Mouse (Mus musculus) heart, postnatal 0 days (tissue): ENCODE measurements around the gene Ccl1. TPM values are rescaled to one million over a fixed set of nuclear protein-coding genes. Genes with fewer than 3 reads are reported as not detected.

Experiments used
- ATAC-seq: fragments of 200-750 bp; cut with Nextera tagmentation; 2 replicates; pipeline ENCODE4 v1.8.0; 2017; ENCODE audit warnings: low read depth, moderate number of reproducible peaks, moderate library complexity; ENCODE audit not compliant: insufficient read depth
- DNase-seq: peaks from one replicate; pipeline ENCODE4 v3.0.0-alpha.2; 2016; ENCODE audit warnings: low spot score
- H3K27ac ChIP-seq: fragments of 300-500 bp; sonication (generic); 2 replicates; pipeline ENCODE4 v1.5.1; 2014; ENCODE audit warnings: low read depth, mild to moderate bottlenecking
- H3K27me3 ChIP-seq: fragments of 300-500 bp; sonication (generic); 2 replicates; pipeline ENCODE4 v1.6.1; 2014; ENCODE audit warnings: low read length, mixed read lengths; ENCODE audit not compliant: control insufficient read depth, insufficient read depth
- H3K36me3 ChIP-seq: fragments of 300-500 bp; sonication (generic); replicated peaks from 2 replicates; pipeline ENCODE4 v1.6.1; 2014; ENCODE audit warnings: low read length, mixed read lengths; ENCODE audit not compliant: control insufficient read depth, insufficient read depth
- H3K4me1 ChIP-seq: fragments of 300-500 bp; sonication (generic); 2 replicates; pipeline ENCODE4 v1.6.1; 2014; ENCODE audit warnings: antibody characterized with exemption; ENCODE audit not compliant: control insufficient read depth, insufficient read depth
- H3K4me2 ChIP-seq: fragments of 300-500 bp; sonication (generic); 2 replicates; pipeline ENCODE4 v1.6.1; 2014; ENCODE audit warnings: low read depth, mild to moderate bottlenecking, low read length, moderate library complexity
- H3K4me3 ChIP-seq: fragments of 300-500 bp; sonication (generic); 2 replicates; pipeline ENCODE4 v1.5.1; 2014; ENCODE audit warnings: low read depth, low read length
- H3K9ac ChIP-seq: fragments of 300-500 bp; sonication (generic); replicated peaks from 2 replicates; pipeline ENCODE4 v1.6.1; 2014; ENCODE audit warnings: low read depth, low read length, mixed read lengths
- H3K9me3 ChIP-seq: fragments of 300-500 bp; sonication (generic); replicated peaks from 2 replicates; pipeline ENCODE4 v1.6.1; 2016; ENCODE audit warnings: low read length; ENCODE audit not compliant: control insufficient read depth
- CTCF ChIP-seq: IDR thresholded peaks from 2 replicates; pipeline ENCODE4 v1.5.1; 2016; ENCODE audit warnings: antibody characterized with exemption, control low read depth, low read depth
- EP300 ChIP-seq: IDR thresholded peaks from 2 replicates; pipeline ENCODE4 v1.6.1; 2016; ENCODE audit warnings: antibody characterized with exemption, low read depth
- WGBS: fragments of 180-500 bp; shearing (Covaris S2); extraction: QIAGEN DNeasy Blood & Tissue Kit; methylation state at CpG from one replicate; pipeline ENCODE4 v1.1.7; 2014; 5-methylcytosine and 5-hydroxymethylcytosine counted together
- polyA plus RNA-seq: library from polyadenylated mRNA; unstranded; fragments of >200 nt; fragmentation: Nextera tagmentation; extraction: Ambion mirVana; gene quantifications from 2 replicates; pipeline ENCODE4 v1.2.1, GENCODE M21; 2015
- total RNA-seq: library from RNA; depleted of rRNA; stranded (reverse); fragments of >200 nt; gene quantifications from 2 replicates; pipeline ENCODE4 v1.2.3, GENCODE M21; 2014; ENCODE audit warnings: low replicate concordance

The Ccl1 gene
- total and polyA plus RNA-seq, 2 experiments from 2014 or later: not detected

DNA sequence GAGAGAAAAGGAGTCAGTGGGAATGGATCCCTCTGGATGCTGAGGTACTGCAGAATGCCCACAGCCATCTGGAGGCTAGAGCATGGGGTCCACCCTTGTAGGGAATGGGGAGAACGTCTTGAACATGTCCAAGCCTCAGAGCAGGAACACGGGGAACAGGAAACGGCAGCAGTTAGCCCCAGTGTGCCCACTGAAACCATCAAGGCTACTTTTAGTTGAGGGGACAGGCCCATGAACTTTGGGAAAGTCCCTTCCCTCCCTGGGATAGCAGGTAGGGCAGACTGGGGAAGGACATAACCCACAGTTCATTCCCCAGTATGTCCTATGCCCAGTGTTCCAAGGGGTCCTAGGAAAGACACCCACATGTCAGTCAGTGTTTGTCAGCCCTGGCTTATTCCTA lies 119.8 kb downstream of the Ccl1 start:
- Histone ChIP-seq H3K9me3 (no peaks in the 10 kb centered on the region), H3K27me3 (0 out of 2 replicates have a peak, but pooled peaks cover under 1% of the 10 kb centered on the region), H3K4me2 (no peak overlapping the region), H3K4me3 (no peak overlapping the region), H3K36me3 (no peaks in the 10 kb centered on the region), H3K4me1 (no peaks in the 10 kb centered on the region), H3K27ac (no peak overlapping the region), H3K9ac (no peak overlapping the region)
- DNase-seq (no peak), ATAC-seq (no peak)
- 71% methylated on average over 3 of the region's 3 CpGs for WGBS
- TF ChIP-seq EP300 (no peak), CTCF (no peak)

DNA sequence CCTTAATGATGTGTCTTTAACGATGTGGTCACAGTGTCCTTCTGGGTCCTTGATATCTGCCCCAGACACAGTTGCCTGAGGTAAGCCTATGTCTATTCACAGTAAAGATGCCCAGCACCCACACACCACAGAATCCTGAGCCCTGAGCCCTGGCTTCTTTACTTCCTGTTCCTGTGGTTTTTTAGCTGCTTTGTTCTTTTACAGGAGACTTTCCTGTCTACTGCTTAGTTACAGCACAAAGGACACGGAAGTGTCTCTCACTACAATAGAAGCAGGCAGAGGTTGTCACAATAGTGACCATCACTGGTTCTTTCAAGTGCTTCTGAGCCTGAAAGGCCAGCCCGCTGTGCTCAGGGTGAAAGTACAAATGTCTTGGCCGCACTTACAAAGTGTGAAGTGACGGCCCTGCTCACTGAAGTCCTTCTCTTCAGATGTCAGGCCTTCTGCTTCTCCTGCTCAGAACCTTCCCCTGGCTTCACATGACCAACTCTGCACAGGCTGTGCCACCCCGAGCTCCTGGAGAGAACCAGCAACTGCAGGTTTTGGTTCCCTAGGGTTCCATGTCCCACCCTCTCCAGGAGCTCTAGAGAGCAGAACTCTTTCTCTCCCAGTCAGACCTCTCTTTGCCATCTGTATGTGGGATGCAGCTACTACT lies 122.1 kb downstream of the Ccl1 start:
- DNase-seq: no peak
- WGBS: 46% methylated on average over 6 of the region's 6 CpGs
- Histone ChIP-seq H3K4me3 (no peak overlapping the region), H3K9ac (no peak overlapping the region), H3K9me3 (no peaks in the 10 kb centered on the region), H3K4me2 (no peak overlapping the region), H3K27ac (no peak overlapping the region), H3K4me1 (no peaks in the 10 kb centered on the region), H3K27me3 (0 out of 2 replicates have a peak, but pooled peaks cover 8% of the 10 kb centered on the region), H3K36me3 (no peaks in the 10 kb centered on the region)
- no peak for TF ChIP-seq CTCF
- no peak for TF ChIP-seq EP300
- no peak for ATAC-seq

DNA sequence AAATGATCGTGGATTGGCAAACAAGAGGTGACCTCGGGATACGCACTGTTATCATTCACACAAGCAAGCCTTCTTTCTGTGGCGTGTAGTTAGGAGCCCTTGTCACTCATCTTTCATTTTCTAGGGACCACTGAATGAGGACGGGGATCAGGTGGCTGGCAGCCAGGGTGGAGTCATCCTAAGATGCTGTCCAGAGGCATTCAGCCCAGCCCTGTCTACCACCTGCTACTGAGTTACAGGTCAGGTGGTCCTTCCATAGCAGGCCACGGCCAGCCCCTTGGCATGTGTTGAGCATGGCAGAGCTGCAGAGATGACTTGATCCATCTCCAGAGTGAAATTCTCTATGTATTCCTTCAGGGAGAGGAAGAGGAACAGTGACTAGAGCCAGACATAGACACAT lies 123.1 kb downstream of the Ccl1 start:
- no peak for TF ChIP-seq EP300
- no peak for TF ChIP-seq CTCF
- no peaks in the 10 kb centered on the region for H3K4me1 ChIP-seq
- H3K4me2 ChIP-seq: no peak overlapping the region
- no peak overlapping the region for H3K9ac ChIP-seq
- 81% methylated on average over 6 of the region's 6 CpGs for WGBS
- ATAC-seq (no peak), DNase-seq (no peak)
- H3K27ac ChIP-seq: no peak overlapping the region
- no peaks in the 10 kb centered on the region for H3K9me3 ChIP-seq
- H3K27me3 ChIP-seq: peaks cover 12% of the 10 kb centered on the region; the same call in 1 of the 2 replicates
- no peaks in the 10 kb centered on the region for H3K36me3 ChIP-seq
- H3K4me3 ChIP-seq: no peak overlapping the region

- no peak overlapping the region for H3K4me2 ChIP-seq
- no peak for ATAC-seq
- no peaks in the 10 kb centered on the region for H3K36me3 ChIP-seq
- TF ChIP-seq EP300 (no peak), CTCF (no peak)
- WGBS: 56% methylated on average over 8 of the region's 8 CpGs
- no peak for DNase-seq
- peaks cover 12% of the 10 kb centered on the region; the same call in 1 of the 2 replicates for H3K27me3 ChIP-seq
- no peaks in the 10 kb centered on the region for H3K4me1 ChIP-seq
- H3K27ac ChIP-seq: no peak overlapping the region
- H3K9ac ChIP-seq: no peak overlapping the region
- H3K4me3 ChIP-seq: no peak overlapping the region
- H3K9me3 ChIP-seq: no peaks in the 10 kb centered on the region
Measured at GRCm38 (mm10) chr11:82181331-82181730, 124.2 kb downstream of the Ccl1 start.

GRCm38 (mm10) chr11:82178161-82178560 lies 127.3 kb downstream of the Ccl1 start:
- WGBS: 61% methylated on average over 5 of the region's 5 CpGs
- no peak for ATAC-seq
- no peak for TF ChIP-seq EP300
- no peak for TF ChIP-seq CTCF

DNA sequence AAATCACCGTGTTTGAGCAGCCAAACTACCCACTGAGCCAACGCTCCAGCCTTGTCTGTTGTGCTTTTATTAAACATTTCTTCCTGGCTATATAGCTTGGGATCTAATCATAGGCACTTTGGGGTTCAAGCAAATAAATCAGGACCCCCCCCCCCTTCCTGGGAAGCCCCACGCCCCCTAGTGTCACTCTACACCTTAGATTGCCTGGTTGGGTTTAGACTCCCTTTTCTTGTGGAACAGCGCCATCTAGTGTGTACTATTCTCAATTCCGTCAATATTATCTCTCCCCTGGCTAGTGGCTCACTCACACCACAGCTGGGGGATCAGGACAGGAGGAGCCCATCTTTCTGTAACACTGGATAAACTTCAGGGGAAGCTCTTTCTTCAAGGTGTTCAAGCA lies 127.8 kb downstream of the Ccl1 start:
- H3K27me3 ChIP-seq: peaks cover 12% of the 10 kb centered on the region; the same call in 1 of the 2 replicates
- no peak overlapping the region for H3K4me2 ChIP-seq
- H3K36me3 ChIP-seq: no peaks in the 10 kb centered on the region
- H3K4me1 ChIP-seq: no peaks in the 10 kb centered on the region
- H3K9me3 ChIP-seq: no peaks in the 10 kb centered on the region
- no peak overlapping the region for H3K27ac ChIP-seq
- ATAC-seq (no peak), DNase-seq (peak; percentile 47)
- TF ChIP-seq CTCF (peak; percentile 83), EP300 (no peak)
- no peak overlapping the region for H3K9ac ChIP-seq
- no peak overlapping the region for H3K4me3 ChIP-seq
- 29% methylated on average over 5 of the region's 5 CpGs for WGBS

More at GRCm38 (mm10) chr11:82178161-82178560, 127.3 kb downstream of the Ccl1 start:
- Histone ChIP-seq H3K27ac (no peak overlapping the region), H3K27me3 (peaks cover 12% of the 10 kb centered on the region; the same call in 1 of the 2 replicates), H3K36me3 (no peaks in the 10 kb centered on the region), H3K4me2 (no peak overlapping the region), H3K4me3 (no peak overlapping the region), H3K9ac (no peak overlapping the region), H3K9me3 (no peaks in the 10 kb centered on the region), H3K4me1 (no peaks in the 10 kb centered on the region)
- DNase-seq: no peak
